Mouse (Mus musculus): ENCODE results near the gene Ifi27. TPM values are rescaled to one million over a fixed set of nuclear protein-coding genes. Genes with fewer than 3 reads are reported as not detected.
"Not testable (repeated sequence)": the region's sequence is repeated elsewhere in the genome, so short reads cannot be mapped to it uniquely, and the experiment has no call there.

Gene Ifi27
- polyA plus RNA-seq, 1 experiment, result 0.08 TPM

DNA sequence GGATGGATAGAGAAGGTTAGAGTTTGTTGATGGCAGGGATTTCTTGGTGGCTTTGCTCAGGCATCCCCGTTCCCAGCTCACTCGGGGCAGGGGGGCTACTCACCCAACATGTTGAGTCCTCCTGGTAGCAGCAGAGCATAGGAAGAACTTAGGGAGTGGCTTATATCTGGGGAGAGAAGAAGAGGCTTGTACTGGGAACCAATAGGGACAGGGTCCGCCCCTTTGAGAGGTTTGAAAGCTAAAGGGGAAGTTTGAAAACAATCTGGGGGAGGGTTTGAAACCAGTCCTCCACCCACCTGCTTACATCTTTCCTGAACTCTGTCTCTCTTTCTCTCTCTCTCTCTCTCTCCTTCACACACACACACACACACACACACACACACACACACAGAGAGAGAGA, 9.5 kb downstream of the Ifi27 start, which contains the start of gene Ifi27l2a:
Gene Ifi27l2a, minus strand, starts transcription at position 157 of the 400 bp plus-strand sequence.
- Histone ChIP-seq H3K27me3 (ENCODE audit: control insufficient read depth) (no peaks in the 10 kb centered on the region), H3K9me3 (ENCODE audit: control insufficient read depth, low read length) (no peaks in the 10 kb centered on the region), H3K4me1 (ENCODE audit: control insufficient read depth) (no peaks in the 10 kb centered on the region), H3K4me3 (replicated peaks) (no peak within 1 kb of the TSS), H3K36me3 (ENCODE audit: control insufficient read depth) (no peaks in the 10 kb centered on the region)
- TF ChIP-seq TAL1 (IDR thresholded peaks at IDR 0.05; ENCODE audit: low read length) (no peak), GATA1 (IDR thresholded peaks at IDR 0.05; ENCODE audit: low read length) (no peak)

DNA sequence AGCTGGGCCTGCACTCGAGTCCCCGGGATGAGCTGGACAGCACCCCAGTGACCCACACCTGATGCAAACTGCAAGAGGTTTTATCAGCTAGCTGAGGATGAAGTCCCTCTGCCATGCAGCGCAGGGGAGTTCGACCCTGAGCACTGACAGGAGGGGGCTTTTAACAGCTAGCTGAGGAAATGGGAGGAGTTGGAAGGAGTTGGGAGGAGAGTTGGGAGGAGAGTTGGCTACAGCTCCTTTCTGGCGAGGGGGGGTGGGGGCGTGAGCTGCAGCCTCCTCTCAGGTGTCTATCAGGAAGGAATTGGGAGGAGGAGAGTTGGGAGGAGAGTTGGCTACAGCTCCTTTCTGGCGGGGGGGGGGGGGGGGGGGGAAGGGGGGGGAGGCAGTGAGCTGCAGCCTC, 10.2 kb downstream of the Ifi27 start:
- not testable (repeated sequence) for H3K4me3 ChIP-seq (replicated peaks); H3K4me1 ChIP-seq (ENCODE audit: control insufficient read depth); H3K36me3 ChIP-seq (ENCODE audit: control insufficient read depth); H3K9me3 ChIP-seq (ENCODE audit: control insufficient read depth, low read length); H3K27me3 ChIP-seq (ENCODE audit: control insufficient read depth)

GRCm38 (mm10) chr12:103445060-103445459, 11.0 kb downstream of the Ifi27 start:
- Histone ChIP-seq H3K9me3 (ENCODE audit: control insufficient read depth, low read length) (no peaks in the 10 kb centered on the region), H3K4me3 (replicated peaks) (no peak overlapping the region), H3K36me3 (ENCODE audit: control insufficient read depth) (no peaks in the 10 kb centered on the region), H3K27me3 (ENCODE audit: control insufficient read depth) (no peaks in the 10 kb centered on the region), H3K4me1 (ENCODE audit: control insufficient read depth) (no peaks in the 10 kb centered on the region)
- TF ChIP-seq TAL1 (IDR thresholded peaks at IDR 0.05; ENCODE audit: low read length), result no peak
- TF ChIP-seq GATA1 (IDR thresholded peaks at IDR 0.05; ENCODE audit: low read length), result no peak

- TF ChIP-seq TAL1 (IDR thresholded peaks at IDR 0.05; ENCODE audit: low read length) (no peak), GATA1 (IDR thresholded peaks at IDR 0.05; ENCODE audit: low read length) (no peak)
- Histone ChIP-seq H3K27me3 (ENCODE audit: control insufficient read depth) (no peaks in the 10 kb centered on the region), H3K9me3 (ENCODE audit: control insufficient read depth, low read length) (no peaks in the 10 kb centered on the region), H3K4me3 (replicated peaks) (no peak overlapping the region), H3K4me1 (ENCODE audit: control insufficient read depth) (no peaks in the 10 kb centered on the region), H3K36me3 (ENCODE audit: control insufficient read depth) (no peaks in the 10 kb centered on the region)
Observed at GRCm38 (mm10) chr12:103453361-103453760, 19.4 kb downstream of the Ifi27 start.

GRCm38 (mm10) chr12:103456727-103457126, 22.7 kb downstream of the Ifi27 start:
- H3K4me1 ChIP-seq (ENCODE audit: control insufficient read depth); H3K4me3 ChIP-seq (replicated peaks); H3K36me3 ChIP-seq (ENCODE audit: control insufficient read depth); H3K9me3 ChIP-seq (ENCODE audit: control insufficient read depth, low read length); H3K27me3 ChIP-seq (ENCODE audit: control insufficient read depth): not testable (repeated sequence)

DNA sequence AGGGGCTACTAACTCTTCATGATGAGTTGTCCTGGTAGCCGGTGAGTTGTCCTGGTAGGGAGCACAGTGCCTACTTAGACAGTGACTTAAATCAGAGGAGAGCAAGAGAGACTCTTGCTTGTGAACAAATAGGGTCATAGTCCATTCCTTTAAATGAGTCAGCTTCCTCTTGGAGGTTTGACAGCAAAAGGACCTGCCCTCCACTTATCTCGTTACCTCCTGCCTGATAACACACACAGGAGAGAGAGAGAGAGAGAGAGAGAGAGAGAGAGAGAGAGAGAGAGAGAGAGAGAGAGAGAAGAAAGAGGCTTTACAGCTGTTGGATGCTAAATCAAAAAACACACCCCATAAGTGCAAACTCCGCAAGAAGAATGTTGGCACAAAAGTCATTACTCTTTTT, 23.1 kb downstream of the Ifi27 start, which contains the start of gene Ifi27l2b:
Gene Ifi27l2b, minus strand, starts transcription at position 84 of the 400 bp plus-strand sequence.
- H3K4me3 ChIP-seq (replicated peaks), result no peak within 1 kb of the TSS
- H3K36me3 ChIP-seq (ENCODE audit: control insufficient read depth), result no peaks in the 10 kb centered on the region
- TF ChIP-seq GATA1 (IDR thresholded peaks at IDR 0.05; ENCODE audit: low read length), result no peak
- TF ChIP-seq TAL1 (IDR thresholded peaks at IDR 0.05; ENCODE audit: low read length), result no peak
- no peaks in the 10 kb centered on the region for H3K4me1 ChIP-seq (ENCODE audit: control insufficient read depth)
- no peaks in the 10 kb centered on the region for H3K9me3 ChIP-seq (ENCODE audit: control insufficient read depth, low read length)
- no peaks in the 10 kb centered on the region for H3K27me3 ChIP-seq (ENCODE audit: control insufficient read depth)

DNA sequence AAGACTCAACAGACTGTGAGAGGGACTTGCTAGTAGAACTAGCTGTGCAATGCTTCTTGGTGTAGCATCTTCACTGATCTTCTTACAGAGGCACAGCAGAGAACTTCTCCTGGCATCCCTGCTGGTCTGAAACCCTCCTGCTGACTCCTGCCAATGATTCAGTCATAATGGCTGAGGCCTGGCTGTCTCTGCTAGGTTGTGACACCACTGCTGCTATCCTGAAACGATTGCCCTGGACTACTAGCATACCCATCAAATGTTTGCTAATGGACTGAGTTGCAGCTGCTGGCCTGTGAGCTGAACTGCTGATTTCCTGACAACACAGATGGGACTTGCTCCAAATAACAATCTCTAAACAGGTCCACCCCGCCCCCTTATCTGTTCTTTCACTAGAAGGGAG, 40.5 kb downstream of the Ifi27 start:
- Histone ChIP-seq H3K36me3 (ENCODE audit: control insufficient read depth) (no peaks in the 10 kb centered on the region), H3K4me3 (replicated peaks) (no peak overlapping the region), H3K27me3 (ENCODE audit: control insufficient read depth) (no peaks in the 10 kb centered on the region), H3K9me3 (ENCODE audit: control insufficient read depth, low read length) (no peaks in the 10 kb centered on the region), H3K4me1 (ENCODE audit: control insufficient read depth) (no peaks in the 10 kb centered on the region)
- no peak for TF ChIP-seq TAL1 (IDR thresholded peaks at IDR 0.05; ENCODE audit: low read length)
- no peak for TF ChIP-seq GATA1 (IDR thresholded peaks at IDR 0.05; ENCODE audit: low read length)

- H3K9me3 ChIP-seq (ENCODE audit: control insufficient read depth, low read length), result no peaks in the 10 kb centered on the region
- no peak overlapping the region for H3K4me3 ChIP-seq (replicated peaks)
- TF ChIP-seq GATA1 (IDR thresholded peaks at IDR 0.05; ENCODE audit: low read length) (no peak), TAL1 (IDR thresholded peaks at IDR 0.05; ENCODE audit: low read length) (no peak)
- no peaks in the 10 kb centered on the region for H3K36me3 ChIP-seq (ENCODE audit: control insufficient read depth)
- H3K4me1 ChIP-seq (ENCODE audit: control insufficient read depth), result no peaks in the 10 kb centered on the region
- no peaks in the 10 kb centered on the region for H3K27me3 ChIP-seq (ENCODE audit: control insufficient read depth)
Observed at GRCm38 (mm10) chr12:103476779-103477389, 42.9 kb downstream of the Ifi27 start.

- Histone ChIP-seq H3K9me3 (ENCODE audit: control insufficient read depth, low read length) (no peaks in the 10 kb centered on the region), H3K36me3 (ENCODE audit: control insufficient read depth) (no peaks in the 10 kb centered on the region), H3K27me3 (ENCODE audit: control insufficient read depth) (no peaks in the 10 kb centered on the region), H3K4me3 (replicated peaks) (no peak overlapping the region), H3K4me1 (ENCODE audit: control insufficient read depth) (no peaks in the 10 kb centered on the region)
- TF ChIP-seq GATA1 (IDR thresholded peaks at IDR 0.05; ENCODE audit: low read length) (no peak), TAL1 (IDR thresholded peaks at IDR 0.05; ENCODE audit: low read length) (no peak)
Observed at GRCm38 (mm10) chr12:103477461-103478015, 43.5 kb downstream of the Ifi27 start.

DNA sequence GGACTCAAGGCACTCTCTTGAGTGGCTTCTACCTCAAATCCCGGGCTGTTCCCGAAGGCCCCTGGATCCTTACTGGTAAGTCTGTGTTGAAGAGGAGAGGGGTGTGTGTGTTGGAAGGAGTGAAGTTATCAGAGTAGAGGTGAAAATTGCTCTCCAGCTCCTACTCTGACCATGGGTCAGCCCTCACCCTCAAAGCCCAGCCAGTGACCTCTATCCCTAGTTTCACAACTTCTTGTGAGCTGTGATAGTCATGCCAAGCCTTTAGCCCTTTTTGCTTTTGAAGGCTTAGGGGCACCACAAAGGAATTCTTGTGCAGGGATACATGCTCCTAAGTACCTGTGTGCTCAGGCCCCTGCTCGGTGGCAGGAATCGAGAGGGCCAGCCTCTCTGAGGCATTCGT, 47.7 kb downstream of the Ifi27 start:
- no peak for TF ChIP-seq TAL1 (IDR thresholded peaks at IDR 0.05; ENCODE audit: low read length)
- H3K27me3 ChIP-seq (ENCODE audit: control insufficient read depth), result no peaks in the 10 kb centered on the region
- no peaks in the 10 kb centered on the region for H3K9me3 ChIP-seq (ENCODE audit: control insufficient read depth, low read length)
- H3K36me3 ChIP-seq (ENCODE audit: control insufficient read depth), result no peaks in the 10 kb centered on the region
- no peaks in the 10 kb centered on the region for H3K4me1 ChIP-seq (ENCODE audit: control insufficient read depth)
- H3K4me3 ChIP-seq (replicated peaks), result no peak overlapping the region
